Mouse (Mus musculus): ENCODE data around the gene Slc35a3.

GRCm38 (mm10) chr3:116634091-116634490 is 78.5 kb downstream of the Slc35a3 start:
- TF ChIP-seq CTCF (IDR thresholded peaks at IDR 0.05; ENCODE audit: low read depth) (no peak), EP300 (IDR thresholded peaks at IDR 0.05; ENCODE audit: low read depth) (no peak)

All from heart, postnatal 0 days (tissue).